Mouse (Mus musculus) forebrain, postnatal 0 days (tissue): ENCODE results near the gene Syt8. TPM values are rescaled to one million over a fixed set of nuclear protein-coding genes. Genes with fewer than 3 reads are reported as not detected.

Source experiments
- ATAC-seq: fragments of 200-750 bp; cut with Nextera tagmentation; 2 replicates; pipeline ENCODE4 v1.8.0; 2017; ENCODE audit warnings: mild to moderate bottlenecking, moderate library complexity
- DNase-seq: peaks from one replicate; pipeline ENCODE4 v3.0.0-alpha.2; 2015
- H3K27ac ChIP-seq: fragments of 300-500 bp; sonication (generic); 2 replicates; pipeline ENCODE4 v1.5.1; 2014; ENCODE audit warnings: low read depth, mild to moderate bottlenecking, antibody characterized with exemption, low read length, moderate library complexity, mixed read lengths
- H3K27me3 ChIP-seq: fragments of 300-500 bp; sonication (generic); 2 replicates; pipeline ENCODE4 v1.6.1; 2014; ENCODE audit warnings: mild to moderate bottlenecking, low read length, mixed read lengths; ENCODE audit not compliant: insufficient read depth
- H3K36me3 ChIP-seq: fragments of 300-500 bp; sonication (generic); 2 replicates; pipeline ENCODE4 v1.6.1; 2014; ENCODE audit warnings: mild to moderate bottlenecking, moderate library complexity; ENCODE audit not compliant: insufficient read depth
- H3K4me1 ChIP-seq: fragments of 300-500 bp; sonication (generic); 2 replicates; pipeline ENCODE4 v1.6.1; 2014; ENCODE audit warnings: antibody characterized with exemption; ENCODE audit not compliant: insufficient read depth
- H3K4me2 ChIP-seq: fragments of 300-500 bp; sonication (generic); 2 replicates; pipeline ENCODE4 v1.6.1; 2014; ENCODE audit warnings: low read depth, mild to moderate bottlenecking, moderate library complexity
- H3K4me3 ChIP-seq: fragments of 300-500 bp; sonication (generic); 2 replicates; pipeline ENCODE4 v1.5.1; 2014; ENCODE audit warnings: low read depth, low read length, mixed read lengths
- H3K9ac ChIP-seq: fragments of 300-500 bp; sonication (generic); 2 replicates; pipeline ENCODE4 v1.6.1; 2014; ENCODE audit warnings: mild to moderate bottlenecking
- H3K9me3 ChIP-seq: fragments of 300-500 bp; sonication (generic); 2 replicates; pipeline ENCODE4 v1.6.1; 2016; ENCODE audit warnings: low read length
- CTCF ChIP-seq: sonication (generic); IDR thresholded peaks from 2 replicates; pipeline ENCODE4 v1.5.1; 2016; ENCODE audit warnings: antibody characterized with exemption, control low read depth, low read depth
- WGBS: fragments of 180-500 bp; shearing (Covaris S2); extraction: QIAGEN DNeasy Blood & Tissue Kit; methylation state at CpG from one replicate; pipeline ENCODE4 v1.1.7; 2014; 5-methylcytosine and 5-hydroxymethylcytosine counted together
- polyA plus RNA-seq: library from polyadenylated mRNA; unstranded; fragments of >200 nt; fragmentation: Nextera tagmentation; extraction: Ambion mirVana; gene quantifications from 2 replicates; pipeline ENCODE4 v1.2.1, GENCODE M21; 2015
- total RNA-seq: library from RNA; depleted of rRNA; stranded (reverse); fragments of >200 nt; gene quantifications from 2 replicates; pipeline ENCODE4 v1.2.3, GENCODE M21; 2014

Gene Syt8
- total and polyA plus RNA-seq, 2 experiments from 2014 or later, result not detected

DNA sequence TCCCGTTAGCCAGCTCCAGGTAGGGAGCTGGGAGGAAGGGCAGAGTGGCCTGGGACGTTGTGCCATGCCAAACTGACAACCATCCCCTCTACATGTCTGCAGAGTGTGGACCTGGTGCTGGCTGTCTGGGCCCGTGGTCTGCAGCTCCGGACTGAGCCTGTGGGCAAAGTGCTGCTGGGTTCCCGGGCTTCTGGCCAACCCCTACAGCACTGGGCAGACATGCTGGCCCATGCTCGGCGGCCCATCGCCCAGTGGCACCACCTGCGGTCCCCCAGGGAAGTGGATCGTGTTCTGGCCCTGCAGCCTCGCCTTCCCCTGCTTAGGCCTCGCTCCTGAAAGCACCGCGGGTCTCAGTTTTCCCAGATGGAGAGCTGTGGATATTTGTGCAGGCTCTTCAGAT is 5.3 kb downstream of the Syt8 start:
- TF ChIP-seq CTCF, result no peak
- no peaks in the 10 kb centered on the region for H3K27me3 ChIP-seq
- H3K9ac ChIP-seq, result no peak overlapping the region
- H3K36me3 ChIP-seq, result no peaks in the 10 kb centered on the region
- ATAC-seq (no peak), DNase-seq (no peak)
- WGBS, result 76% methylated on average over 14 of the region's 14 CpGs
- no peaks in the 10 kb centered on the region for H3K4me1 ChIP-seq
- H3K4me2 ChIP-seq, result no peak overlapping the region
- H3K27ac ChIP-seq, result no peak overlapping the region
- H3K4me3 ChIP-seq, result no peak overlapping the region
- no peaks in the 10 kb centered on the region for H3K9me3 ChIP-seq

DNA sequence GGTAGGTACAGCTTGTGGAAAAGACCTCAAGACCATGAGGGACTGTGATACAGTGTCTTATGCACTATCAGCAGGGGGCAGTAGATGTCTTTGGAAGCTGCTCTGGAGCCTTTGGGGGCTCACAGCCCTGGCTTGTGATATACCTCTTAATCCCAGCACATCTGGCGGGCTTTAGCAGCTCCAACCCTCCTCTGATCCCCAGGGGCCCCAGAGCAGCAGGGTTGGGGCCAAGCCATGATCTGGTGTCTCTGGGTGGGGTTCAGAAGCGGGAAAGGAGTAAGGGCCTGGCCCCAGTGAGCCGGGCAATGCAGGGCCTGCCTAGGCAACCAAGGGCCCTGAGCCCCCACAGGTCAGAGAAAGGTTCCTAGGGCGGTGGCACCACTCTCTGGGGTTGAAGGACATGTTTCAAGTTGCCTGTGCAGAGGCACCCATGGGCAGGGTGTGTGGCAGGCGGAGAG is 6.0 kb downstream of the Syt8 start:
- peak; percentile 50 for DNase-seq
- Histone ChIP-seq H3K4me2 (no peak overlapping the region), H3K9ac (no peak overlapping the region), H3K27me3 (no peaks in the 10 kb centered on the region), H3K36me3 (no peaks in the 10 kb centered on the region), H3K27ac (no peak overlapping the region), H3K9me3 (no peaks in the 10 kb centered on the region), H3K4me3 (no peak overlapping the region), H3K4me1 (no peaks in the 10 kb centered on the region)
- peak; percentile 74 for ATAC-seq
- TF ChIP-seq CTCF, result peak; percentile 69
- WGBS, result 67% methylated on average over 5 of the region's 5 CpGs

DNA sequence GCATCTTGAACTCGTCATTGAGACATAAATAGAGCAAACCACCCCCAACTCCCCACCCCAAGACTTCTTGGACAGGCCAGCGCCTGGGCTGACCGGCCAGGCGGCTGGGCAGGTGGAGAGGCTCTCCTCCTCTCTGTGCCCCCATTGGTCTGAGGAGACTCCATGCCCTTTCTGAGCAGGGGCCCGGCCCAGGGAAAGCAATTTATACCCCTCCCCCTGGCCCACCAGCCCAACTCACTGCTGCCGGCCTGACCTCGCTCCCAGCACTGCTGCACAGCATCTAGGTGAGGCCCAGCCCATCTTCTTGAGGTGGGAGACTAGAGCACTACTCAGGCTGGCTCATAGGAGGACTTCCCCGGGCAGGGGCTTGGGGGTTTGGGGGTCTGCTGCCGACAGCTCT is 6.9 kb downstream of the Syt8 start, which contains the start of gene Tnni2:
Tnni2 (plus strand) TSS at position 224 of the 400 bp plus-strand sequence.
- Histone ChIP-seq H3K27me3 (no peaks in the 10 kb centered on the region), H3K9me3 (no peaks in the 10 kb centered on the region), H3K4me1 (no peaks in the 10 kb centered on the region), H3K4me3 (no peak within 1 kb of the TSS), H3K27ac (no peak within 1 kb of the TSS), H3K36me3 (no peaks in the 10 kb centered on the region), H3K4me2 (no peak within 1 kb of the TSS), H3K9ac (no peak within 1 kb of the TSS)
- no peak for TF ChIP-seq CTCF
- ATAC-seq, result no peak
- 82% methylated on average over 9 of the region's 9 CpGs for WGBS
- no peak for DNase-seq

DNA sequence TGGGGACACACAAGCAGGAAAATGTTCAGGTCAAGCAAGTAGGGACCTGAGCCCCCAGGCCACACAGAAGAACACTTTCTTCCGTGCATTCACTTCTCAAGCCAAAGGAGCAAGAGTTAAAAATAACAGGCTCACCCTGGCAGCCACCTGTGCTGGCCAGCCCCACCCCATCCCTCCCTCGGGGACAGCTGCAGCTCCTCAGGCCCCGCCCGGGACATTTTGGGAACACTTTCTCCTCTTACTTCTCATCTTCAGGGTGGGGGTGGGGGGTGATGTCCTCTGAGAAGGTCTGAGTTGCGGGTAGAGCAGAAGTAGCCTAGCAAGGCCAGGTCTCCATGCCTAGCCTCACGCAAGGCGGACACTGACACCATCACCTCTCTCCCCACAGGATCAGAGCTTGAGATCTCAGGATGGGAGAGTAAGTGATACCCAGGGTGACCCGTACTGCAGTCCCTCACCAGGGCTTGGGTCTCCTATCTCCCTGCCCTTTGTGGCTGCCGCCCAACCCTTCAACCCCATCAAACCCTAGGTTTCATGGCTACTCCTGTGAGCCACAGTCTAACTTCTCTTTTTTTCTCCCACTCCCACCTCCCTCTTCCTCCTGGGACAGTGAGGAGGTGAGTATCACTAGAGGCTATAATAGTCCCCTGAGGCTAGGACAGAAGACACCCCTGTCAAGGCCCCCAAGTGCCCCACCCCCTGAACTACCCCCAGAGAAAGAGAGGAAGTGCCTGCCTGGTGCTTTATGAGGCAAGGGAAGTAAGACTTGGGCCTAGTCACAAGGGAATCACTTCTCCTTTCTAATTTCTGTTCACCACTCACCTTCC is 7.6 kb downstream of the Syt8 start:
- no peak overlapping the region for H3K27ac ChIP-seq

DNA sequence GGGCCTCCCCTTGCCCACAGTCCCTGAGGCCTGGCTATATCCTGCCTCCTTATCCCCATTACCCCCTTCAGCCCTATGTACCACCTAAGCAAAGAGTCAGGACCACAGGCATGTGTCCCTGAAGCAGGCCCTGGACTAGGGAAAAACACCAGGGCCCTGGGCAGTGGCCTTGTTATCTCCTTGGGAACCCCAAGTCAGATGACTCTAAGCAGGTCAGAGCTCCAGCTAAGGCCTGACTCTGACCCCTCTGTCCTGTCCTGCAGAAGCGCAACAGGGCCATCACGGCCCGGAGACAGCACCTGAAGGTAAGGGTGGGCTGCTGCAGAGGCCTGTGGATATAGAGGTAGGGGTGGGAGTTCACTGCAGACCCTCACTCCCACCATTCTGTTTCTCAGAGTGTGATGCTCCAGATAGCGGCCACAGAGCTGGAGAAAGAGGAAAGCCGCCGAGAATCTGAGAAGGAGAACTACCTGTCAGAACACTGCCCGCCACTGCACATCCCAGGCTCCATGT is 8.3 kb downstream of the Syt8 start:
- Histone ChIP-seq H3K27ac (no peak overlapping the region), H3K4me1 (no peaks in the 10 kb centered on the region), H3K4me3 (no peak overlapping the region), H3K27me3 (no peaks in the 10 kb centered on the region), H3K4me2 (no peak overlapping the region), H3K36me3 (no peaks in the 10 kb centered on the region), H3K9me3 (no peaks in the 10 kb centered on the region), H3K9ac (no peak overlapping the region)
- ATAC-seq (no peak), DNase-seq (no peak)
- 93% methylated on average over 7 of the region's 7 CpGs for WGBS
- no peak for TF ChIP-seq CTCF

More for the DNA sequence above, 7.6 kb downstream of the Syt8 start:
- WGBS, result 86% methylated on average over 9 of the region's 9 CpGs
- H3K4me2 ChIP-seq, result no peak overlapping the region
- H3K36me3 ChIP-seq, result no peaks in the 10 kb centered on the region
- H3K4me1 ChIP-seq, result no peaks in the 10 kb centered on the region
- no peak for TF ChIP-seq CTCF
- no peak overlapping the region for H3K9ac ChIP-seq
- no peaks in the 10 kb centered on the region for H3K9me3 ChIP-seq
- H3K27me3 ChIP-seq, result no peaks in the 10 kb centered on the region
- no peak for ATAC-seq
- H3K4me3 ChIP-seq, result no peak overlapping the region
- no peak for DNase-seq

DNA sequence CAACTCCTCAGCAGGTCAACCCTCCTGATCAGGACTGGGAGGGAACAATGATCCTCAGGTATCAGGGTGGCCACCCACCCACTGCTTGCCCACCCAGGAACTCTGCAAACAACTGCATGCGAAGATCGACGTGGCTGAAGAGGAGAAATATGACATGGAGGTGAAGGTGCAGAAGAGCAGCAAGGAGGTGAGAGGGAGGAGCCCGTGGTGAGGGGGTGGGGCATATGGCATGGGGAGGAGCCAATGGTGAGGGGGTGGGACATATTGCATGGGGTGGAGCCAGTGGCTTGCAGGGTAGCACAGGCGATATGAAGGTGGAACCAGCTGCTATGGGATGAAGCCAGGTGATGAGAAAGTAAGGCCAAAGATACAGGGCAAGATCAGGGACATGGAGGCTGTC is 8.8 kb downstream of the Syt8 start:
- Histone ChIP-seq H3K4me3 (no peak overlapping the region), H3K36me3 (no peaks in the 10 kb centered on the region), H3K4me1 (no peaks in the 10 kb centered on the region), H3K27ac (no peak overlapping the region), H3K9ac (no peak overlapping the region), H3K4me2 (no peak overlapping the region), H3K9me3 (no peaks in the 10 kb centered on the region), H3K27me3 (no peaks in the 10 kb centered on the region)
- no peak for TF ChIP-seq CTCF
- WGBS, result 87% methylated on average over 5 of the region's 5 CpGs
- ATAC-seq (no peak), DNase-seq (no peak)

DNA sequence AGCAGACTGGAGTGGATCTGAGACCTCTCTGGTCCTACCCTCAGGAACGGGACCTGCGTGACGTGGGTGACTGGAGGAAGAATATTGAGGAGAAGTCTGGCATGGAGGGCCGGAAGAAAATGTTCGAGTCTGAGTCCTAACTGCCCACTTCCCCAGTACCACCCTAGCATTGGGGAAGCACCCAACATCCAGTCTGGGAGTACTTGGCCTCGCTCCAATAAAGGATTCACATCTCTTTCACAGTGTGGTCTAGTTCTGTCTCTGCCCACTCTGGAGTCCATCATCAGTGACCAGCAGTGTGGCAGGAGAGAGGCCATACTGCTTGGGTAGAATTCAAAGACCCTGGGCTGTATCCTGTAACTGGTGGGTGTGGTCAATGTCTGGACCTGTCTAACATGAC is 9.5 kb downstream of the Syt8 start:
- no peak overlapping the region for H3K27ac ChIP-seq
- H3K4me3 ChIP-seq, result no peak overlapping the region
- ATAC-seq (no peak), DNase-seq (no peak)
- no peaks in the 10 kb centered on the region for H3K27me3 ChIP-seq
- H3K9me3 ChIP-seq, result no peaks in the 10 kb centered on the region
- no peaks in the 10 kb centered on the region for H3K36me3 ChIP-seq
- H3K4me1 ChIP-seq, result no peaks in the 10 kb centered on the region
- no peak overlapping the region for H3K9ac ChIP-seq
- 89% methylated on average over 6 of the region's 6 CpGs for WGBS
- no peak for TF ChIP-seq CTCF
- H3K4me2 ChIP-seq, result no peak overlapping the region
